Mouse (Mus musculus): ENCODE data around the gene Snx10. TPM values are rescaled to one million over a fixed set of nuclear protein-coding genes. Genes with fewer than 3 reads are reported as not detected.

Gene Snx10
- polyA plus RNA-seq, 1 experiment from 2014 or later: 17.6 TPM

DNA sequence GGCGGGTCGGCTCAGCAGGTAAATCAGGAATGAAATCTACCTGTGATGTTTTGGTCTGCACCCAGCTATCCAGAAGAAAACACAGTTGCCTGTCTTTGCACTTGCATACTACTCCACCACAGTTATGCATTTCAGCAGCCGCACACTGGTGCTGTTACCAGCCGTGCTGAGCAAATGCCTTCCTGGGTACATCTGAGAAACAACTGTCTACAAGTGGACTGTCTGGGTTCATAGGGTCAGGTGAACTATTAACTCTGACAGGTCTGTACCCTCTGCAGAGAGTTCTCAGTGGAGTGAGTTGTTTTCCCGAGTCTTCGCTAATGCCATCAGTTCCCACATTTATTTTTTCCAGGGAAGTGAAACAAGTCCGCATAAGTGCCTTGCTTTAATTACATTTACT, 17.7 kb downstream of the Snx10 start:
- no peak overlapping the region for H3K9ac ChIP-seq (replicated peaks; ENCODE audit: low read depth, low read length)
- WGBS: 60% methylated on average over 7 of the region's 7 CpGs
- no peaks in the 10 kb centered on the region for H3K36me3 ChIP-seq (ENCODE audit: control insufficient read depth, insufficient read depth, low read length)
- H3K27ac ChIP-seq (ENCODE audit: low read length): no peak overlapping the region
- H3K4me3 ChIP-seq (ENCODE audit: low read depth, low read length): no peak overlapping the region
- H3K4me1 ChIP-seq (ENCODE audit: control insufficient read depth, insufficient read depth, low read length): 0 out of 2 replicates have a peak, but pooled peaks cover 2% of the 10 kb centered on the region
- H3K27me3 ChIP-seq (ENCODE audit: control insufficient read depth, insufficient read depth, low read length): no peaks in the 10 kb centered on the region
- no peaks in the 10 kb centered on the region for H3K9me3 ChIP-seq (ENCODE audit: control insufficient read depth, low read depth, low read length)
- H3K4me2 ChIP-seq (replicated peaks; ENCODE audit: low read depth, low read length): no peak overlapping the region
- ATAC-seq (ENCODE audit: insufficient number of reproducible peaks, insufficient read depth, low FRiP score, low read depth): no peak

DNA sequence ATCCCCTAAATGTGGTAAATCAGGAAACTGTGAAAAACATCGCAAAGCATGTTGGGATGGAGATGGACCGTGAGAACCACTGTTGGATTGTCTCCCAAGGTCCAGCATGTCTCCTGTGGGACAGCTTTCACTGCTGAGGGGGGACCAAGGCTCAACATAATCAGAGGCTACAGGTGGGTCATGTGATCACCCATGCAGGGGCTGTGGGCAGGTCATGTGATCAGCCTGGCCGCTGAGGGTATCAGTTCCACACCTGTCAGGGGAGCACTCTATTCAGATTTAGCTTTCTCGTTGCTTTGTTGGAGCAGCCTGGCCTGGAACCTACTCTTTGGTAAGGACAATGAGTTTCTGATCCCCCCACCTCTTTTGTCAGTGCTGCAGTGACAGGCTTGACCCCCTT, 18.4 kb downstream of the Snx10 start:
- no peaks in the 10 kb centered on the region for H3K9me3 ChIP-seq (ENCODE audit: control insufficient read depth, low read depth, low read length)
- no peaks in the 10 kb centered on the region for H3K36me3 ChIP-seq (ENCODE audit: control insufficient read depth, insufficient read depth, low read length)
- 78% methylated on average over 4 of the region's 4 CpGs for WGBS
- H3K27me3 ChIP-seq (ENCODE audit: control insufficient read depth, insufficient read depth, low read length): no peaks in the 10 kb centered on the region
- H3K4me1 ChIP-seq (ENCODE audit: control insufficient read depth, insufficient read depth, low read length): 0 out of 2 replicates have a peak, but pooled peaks cover 2% of the 10 kb centered on the region
- H3K9ac ChIP-seq (replicated peaks; ENCODE audit: low read depth, low read length): no peak overlapping the region
- no peak overlapping the region for H3K27ac ChIP-seq (ENCODE audit: low read length)
- no peak overlapping the region for H3K4me2 ChIP-seq (replicated peaks; ENCODE audit: low read depth, low read length)
- H3K4me3 ChIP-seq (ENCODE audit: low read depth, low read length): no peak overlapping the region
- ATAC-seq (ENCODE audit: insufficient number of reproducible peaks, insufficient read depth, low FRiP score, low read depth): no peak

DNA sequence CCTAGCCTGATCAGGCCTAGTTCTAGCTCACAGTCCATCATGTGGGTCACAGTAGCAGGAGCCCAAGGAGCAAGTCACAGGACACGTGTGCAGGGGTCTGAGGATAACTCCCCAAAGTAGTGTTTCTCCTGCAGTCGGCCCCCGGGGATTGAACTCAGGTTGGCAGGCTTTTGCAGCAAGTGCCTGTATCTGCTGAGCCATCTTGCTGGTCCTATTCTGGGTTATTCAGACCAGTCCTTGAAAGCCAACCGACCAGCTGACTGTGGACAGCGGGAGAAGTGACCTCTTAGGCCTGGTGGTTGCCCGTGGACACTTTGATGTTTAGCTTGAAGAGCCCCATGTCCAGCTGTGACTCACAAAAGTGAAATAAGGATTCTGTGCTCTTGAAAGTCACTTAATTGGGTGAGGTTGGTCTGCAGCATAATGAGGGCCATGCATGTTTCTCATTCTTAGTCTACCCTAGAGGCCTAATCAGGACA, 20.0 kb downstream of the Snx10 start:
- WGBS: 76% methylated on average over 6 of the region's 6 CpGs
- H3K4me3 ChIP-seq (ENCODE audit: low read depth, low read length): no peak overlapping the region
- no peaks in the 10 kb centered on the region for H3K27me3 ChIP-seq (ENCODE audit: control insufficient read depth, insufficient read depth, low read length)
- no peak overlapping the region for H3K9ac ChIP-seq (replicated peaks; ENCODE audit: low read depth, low read length)
- no peak for ATAC-seq (ENCODE audit: insufficient number of reproducible peaks, insufficient read depth, low FRiP score, low read depth)
- no peak overlapping the region for H3K27ac ChIP-seq (ENCODE audit: low read length)
- 0 out of 2 replicates have a peak, but pooled peaks cover 2% of the 10 kb centered on the region for H3K4me1 ChIP-seq (ENCODE audit: control insufficient read depth, insufficient read depth, low read length)
- H3K36me3 ChIP-seq (ENCODE audit: control insufficient read depth, insufficient read depth, low read length): no peaks in the 10 kb centered on the region
- no peak overlapping the region for H3K4me2 ChIP-seq (replicated peaks; ENCODE audit: low read depth, low read length)
- H3K9me3 ChIP-seq (ENCODE audit: control insufficient read depth, low read depth, low read length): no peaks in the 10 kb centered on the region

DNA sequence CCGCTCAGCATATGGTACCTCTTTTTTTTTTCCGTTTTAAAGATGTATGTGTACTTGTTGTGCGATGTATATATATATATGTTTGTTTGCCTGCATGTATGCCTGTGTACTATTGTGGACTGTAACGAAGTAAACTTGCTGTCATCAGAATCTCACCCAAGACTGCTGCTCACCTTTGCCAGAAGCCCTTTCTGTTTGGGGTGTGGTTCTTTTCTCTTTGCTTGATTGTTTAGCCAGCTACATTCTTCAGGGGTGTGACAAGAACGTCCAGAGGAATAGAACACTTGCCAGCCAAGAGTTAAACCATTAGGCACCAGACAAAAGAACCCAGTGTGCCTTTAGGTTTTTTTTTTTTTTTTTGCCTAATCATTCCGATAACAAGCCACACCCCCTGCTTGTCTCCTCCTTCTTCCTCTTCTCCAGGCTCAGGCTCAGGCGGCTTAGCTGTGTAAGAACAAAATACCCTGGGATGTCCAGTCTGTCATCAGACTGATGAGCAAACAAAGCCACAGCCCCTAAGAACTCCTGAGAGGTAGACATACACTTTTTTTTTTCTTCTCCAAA, 20.5 kb downstream of the Snx10 start:
- Histone ChIP-seq H3K9me3 (ENCODE audit: control insufficient read depth, low read depth, low read length) (no peaks in the 10 kb centered on the region), H3K9ac (replicated peaks; ENCODE audit: low read depth, low read length) (no peak overlapping the region), H3K4me1 (ENCODE audit: control insufficient read depth, insufficient read depth, low read length) (0 out of 2 replicates have a peak, but pooled peaks cover 2% of the 10 kb centered on the region), H3K4me3 (ENCODE audit: low read depth, low read length) (no peak overlapping the region), H3K36me3 (ENCODE audit: control insufficient read depth, insufficient read depth, low read length) (no peaks in the 10 kb centered on the region), H3K27me3 (ENCODE audit: control insufficient read depth, insufficient read depth, low read length) (no peaks in the 10 kb centered on the region), H3K4me2 (replicated peaks; ENCODE audit: low read depth, low read length) (no peak overlapping the region), H3K27ac (ENCODE audit: low read length) (no peak overlapping the region)
- 47% methylated on average over 7 of the region's 7 CpGs for WGBS
- peak; percentile 59 for ATAC-seq (ENCODE audit: insufficient number of reproducible peaks, insufficient read depth, low FRiP score, low read depth)

DNA sequence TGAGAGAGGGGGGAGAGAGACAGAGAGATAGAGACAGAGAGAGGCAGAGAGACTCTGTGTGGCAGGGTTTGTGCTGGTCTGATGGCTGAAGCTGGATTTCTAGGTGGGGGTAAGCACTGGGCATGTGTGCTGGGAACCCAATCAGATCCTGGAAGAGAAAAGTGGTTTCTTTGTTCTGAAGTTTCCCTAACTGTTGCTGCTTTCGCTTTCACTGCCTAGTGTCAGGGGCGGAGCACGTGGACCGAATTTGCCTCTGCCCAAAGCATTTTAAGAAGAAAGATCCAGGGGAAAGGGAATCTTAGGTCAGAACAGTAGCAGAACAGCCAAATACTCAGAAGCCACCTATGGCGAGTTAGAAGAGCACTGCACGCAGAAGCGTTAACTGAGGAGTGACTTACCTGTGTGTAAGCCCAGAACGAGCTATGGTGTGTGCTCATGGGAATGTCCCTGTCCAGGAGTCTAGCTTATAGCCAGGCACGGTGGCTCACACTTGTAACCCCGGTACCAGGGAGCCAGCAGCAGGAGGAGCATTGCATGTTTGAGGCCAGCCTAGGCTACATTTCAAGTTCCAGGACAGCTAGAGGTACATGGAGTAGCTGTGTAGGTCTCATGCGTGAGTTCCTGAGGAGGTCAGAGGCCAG, 21.6 kb downstream of the Snx10 start:
- no peaks in the 10 kb centered on the region for H3K9me3 ChIP-seq (ENCODE audit: control insufficient read depth, low read depth, low read length)
- no peak overlapping the region for H3K4me2 ChIP-seq (replicated peaks; ENCODE audit: low read depth, low read length)
- H3K27ac ChIP-seq (ENCODE audit: low read length): no peak overlapping the region
- 69% methylated on average over 11 of the region's 11 CpGs for WGBS
- no peaks in the 10 kb centered on the region for H3K27me3 ChIP-seq (ENCODE audit: control insufficient read depth, insufficient read depth, low read length)
- H3K36me3 ChIP-seq (ENCODE audit: control insufficient read depth, insufficient read depth, low read length): no peaks in the 10 kb centered on the region
- 0 out of 2 replicates have a peak, but pooled peaks cover 2% of the 10 kb centered on the region for H3K4me1 ChIP-seq (ENCODE audit: control insufficient read depth, insufficient read depth, low read length)
- no peak overlapping the region for H3K4me3 ChIP-seq (ENCODE audit: low read depth, low read length)
- ATAC-seq (ENCODE audit: insufficient number of reproducible peaks, insufficient read depth, low FRiP score, low read depth): no peak
- H3K9ac ChIP-seq (replicated peaks; ENCODE audit: low read depth, low read length): no peak overlapping the region

DNA sequence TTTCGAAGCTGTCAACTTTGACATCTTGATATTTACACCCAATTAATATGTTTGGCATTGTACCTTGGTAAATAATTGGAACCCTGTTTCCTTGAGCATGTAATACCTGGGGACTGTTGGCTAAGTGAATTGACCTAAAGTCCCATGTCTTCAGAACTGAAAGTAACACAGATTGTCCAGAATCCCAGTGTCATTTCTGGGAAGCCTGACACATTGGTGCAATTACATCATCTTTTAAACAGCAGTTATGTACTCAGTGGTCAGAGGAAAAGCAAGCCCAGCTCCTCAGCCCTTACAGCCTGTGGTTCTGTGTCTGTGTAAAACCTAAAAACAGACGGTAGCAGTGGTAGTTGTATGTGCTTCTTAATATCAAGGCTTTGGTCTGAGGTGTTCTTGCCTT, 22.4 kb downstream of the Snx10 start:
- 76% methylated on average over 2 of the region's 2 CpGs for WGBS
- no peak overlapping the region for H3K4me3 ChIP-seq (ENCODE audit: low read depth, low read length)

GRCm38 (mm10) chr6:51548757-51549156, 25.1 kb downstream of the Snx10 start:
- Histone ChIP-seq H3K36me3 (ENCODE audit: control insufficient read depth, insufficient read depth, low read length) (no peaks in the 10 kb centered on the region), H3K4me1 (ENCODE audit: control insufficient read depth, insufficient read depth, low read length) (no peaks in the 10 kb centered on the region), H3K27me3 (ENCODE audit: control insufficient read depth, insufficient read depth, low read length) (no peaks in the 10 kb centered on the region), H3K4me2 (replicated peaks; ENCODE audit: low read depth, low read length) (no peak overlapping the region), H3K27ac (ENCODE audit: low read length) (no peak overlapping the region), H3K4me3 (ENCODE audit: low read depth, low read length) (no peak overlapping the region), H3K9ac (replicated peaks; ENCODE audit: low read depth, low read length) (no peak overlapping the region), H3K9me3 (ENCODE audit: control insufficient read depth, low read depth, low read length) (no peaks in the 10 kb centered on the region)
- WGBS: 68% methylated on average over 5 of the region's 5 CpGs
- no peak for ATAC-seq (ENCODE audit: insufficient number of reproducible peaks, insufficient read depth, low FRiP score, low read depth)

More for the DNA sequence above, 22.4 kb downstream of the Snx10 start:
- Histone ChIP-seq H3K36me3 (ENCODE audit: control insufficient read depth, insufficient read depth, low read length) (no peaks in the 10 kb centered on the region), H3K27ac (ENCODE audit: low read length) (no peak overlapping the region), H3K4me2 (replicated peaks; ENCODE audit: low read depth, low read length) (no peak overlapping the region), H3K4me1 (ENCODE audit: control insufficient read depth, insufficient read depth, low read length) (0 out of 2 replicates have a peak, but pooled peaks cover 2% of the 10 kb centered on the region), H3K9me3 (ENCODE audit: control insufficient read depth, low read depth, low read length) (no peaks in the 10 kb centered on the region), H3K27me3 (ENCODE audit: control insufficient read depth, insufficient read depth, low read length) (no peaks in the 10 kb centered on the region), H3K9ac (replicated peaks; ENCODE audit: low read depth, low read length) (no peak overlapping the region)
- no peak for ATAC-seq (ENCODE audit: insufficient number of reproducible peaks, insufficient read depth, low FRiP score, low read depth)

GRCm38 (mm10) chr6:51551267-51551802, 27.6 kb downstream of the Snx10 start:
- Histone ChIP-seq H3K36me3 (ENCODE audit: control insufficient read depth, insufficient read depth, low read length) (no peaks in the 10 kb centered on the region), H3K4me2 (replicated peaks; ENCODE audit: low read depth, low read length) (no peak overlapping the region), H3K27me3 (ENCODE audit: control insufficient read depth, insufficient read depth, low read length) (no peaks in the 10 kb centered on the region), H3K4me1 (ENCODE audit: control insufficient read depth, insufficient read depth, low read length) (no peaks in the 10 kb centered on the region), H3K9ac (replicated peaks; ENCODE audit: low read depth, low read length) (no peak overlapping the region), H3K4me3 (ENCODE audit: low read depth, low read length) (no peak overlapping the region), H3K9me3 (ENCODE audit: control insufficient read depth, low read depth, low read length) (no peaks in the 10 kb centered on the region), H3K27ac (ENCODE audit: low read length) (no peak overlapping the region)
- WGBS: 90% methylated on average over 10 of the region's 10 CpGs
- no peak for ATAC-seq (ENCODE audit: insufficient number of reproducible peaks, insufficient read depth, low FRiP score, low read depth)
